Mouse (Mus musculus) B cell, adult 2 months (primary cell): ENCODE data around the gene Fat3.

Experiments
- DNase-seq, 2 experiments: peaks; one replicate each; pipeline ENCODE4 v3.0.0; 2022

The Fat3 gene

DNA sequence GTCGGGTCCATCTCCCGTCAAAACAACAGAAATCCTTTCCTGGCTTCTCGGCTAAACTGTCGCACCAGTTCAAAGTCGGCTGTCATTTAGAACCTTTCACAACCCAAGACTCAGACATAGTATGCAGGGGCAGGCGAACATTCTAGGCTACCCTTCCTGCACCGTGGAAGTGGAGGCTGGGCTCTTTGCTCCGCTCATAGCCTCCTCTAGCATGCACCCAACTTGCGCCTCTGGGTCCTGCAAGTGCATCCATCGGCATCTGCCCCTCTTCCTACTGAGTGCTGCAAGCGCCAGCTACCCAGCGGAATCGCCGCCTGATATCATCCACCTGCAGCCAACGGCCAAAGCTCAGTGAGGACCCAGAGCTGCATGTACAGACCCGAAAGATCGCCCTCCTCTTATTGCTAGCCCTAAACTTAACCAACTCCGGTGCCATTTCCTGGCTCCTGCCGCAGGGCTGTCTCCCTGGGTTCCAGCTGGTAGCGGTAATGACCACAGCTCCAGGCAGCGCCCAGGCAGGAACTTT lies at the start of gene Fat3:
Fat3 (minus strand) TSS at position 100 of the 526 bp plus-strand sequence.
- no peak for DNase-seq

DNA sequence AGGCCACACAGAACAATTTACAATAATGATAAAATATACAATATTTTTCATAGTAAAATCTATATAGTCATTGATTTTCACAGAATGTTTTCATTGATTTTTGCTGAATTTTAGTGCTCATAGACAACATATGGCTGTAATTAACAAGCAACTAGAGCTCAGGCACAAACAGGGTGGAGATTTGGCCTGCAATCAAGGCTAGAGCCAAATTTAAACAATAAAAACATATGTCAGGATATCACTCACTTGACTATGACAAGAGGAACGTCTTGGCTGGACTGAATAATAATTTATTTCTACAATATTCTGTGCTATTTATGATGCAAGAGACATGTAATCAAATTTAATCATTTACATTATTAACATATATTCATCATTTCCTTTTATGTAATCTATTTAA lies 31.8 kb upstream of the Fat3 start:
- DNase-seq: no peak

DNA sequence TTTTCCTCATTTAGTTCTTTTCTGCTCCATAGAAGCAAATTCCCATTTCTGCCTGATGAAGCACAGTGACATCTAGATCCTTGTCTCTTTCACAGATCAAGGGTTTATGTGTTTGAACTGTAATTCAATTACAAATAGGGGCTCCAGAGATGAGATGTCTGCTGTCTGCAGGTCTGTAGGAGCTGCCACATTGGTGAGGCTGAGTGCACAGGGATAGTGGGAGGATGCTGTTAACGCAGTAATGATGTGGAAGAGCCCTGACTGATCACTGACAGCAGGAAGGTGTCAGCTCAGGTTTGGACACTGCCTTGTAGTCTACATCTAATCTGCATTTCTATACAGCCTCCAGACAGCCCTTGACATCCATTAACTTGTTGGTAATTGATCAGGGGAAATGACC lies 16.5 kb upstream of the Fat3 start:
- no peak for DNase-seq

DNA sequence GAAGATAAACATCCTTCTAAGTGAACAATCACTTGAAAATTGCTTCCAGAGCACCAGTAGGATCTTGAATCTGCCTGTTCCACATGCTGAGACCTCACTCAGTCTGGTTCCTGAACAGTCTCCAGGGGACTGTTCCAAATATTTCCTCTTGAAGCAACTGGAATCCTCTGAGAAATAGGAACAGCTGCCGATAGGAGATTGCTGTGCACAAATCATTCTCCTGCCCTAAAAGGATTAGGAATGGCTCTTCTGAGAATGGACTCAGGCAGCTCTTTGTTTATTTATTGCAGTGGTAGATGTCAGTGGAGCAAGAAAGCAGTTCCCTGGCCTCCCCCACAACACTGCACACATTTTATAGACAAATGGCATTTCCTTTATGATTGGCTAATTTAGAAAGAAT lies 10.9 kb upstream of the Fat3 start:
- DNase-seq: no peak

DNA sequence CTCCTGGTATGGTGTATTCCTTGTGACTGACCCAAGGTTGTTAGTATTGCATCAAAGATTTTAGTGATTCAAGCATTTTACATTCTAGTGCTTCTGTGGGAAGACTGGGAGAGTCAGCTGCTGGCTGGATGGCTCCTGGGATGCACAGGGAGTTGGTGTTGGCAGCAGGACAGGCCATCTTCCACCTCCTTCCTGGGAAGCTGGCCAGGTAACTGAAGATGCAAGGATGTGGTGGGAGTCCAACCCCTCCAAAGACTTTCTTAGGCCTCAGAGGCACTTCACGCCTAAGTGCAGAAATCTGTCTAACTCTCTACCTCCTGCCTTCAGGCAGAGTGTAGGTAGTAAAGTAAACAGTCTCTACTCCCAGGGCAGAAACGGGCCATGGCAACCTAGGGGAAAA lies 2.7 kb upstream of the Fat3 start:
- DNase-seq: no peak

DNA sequence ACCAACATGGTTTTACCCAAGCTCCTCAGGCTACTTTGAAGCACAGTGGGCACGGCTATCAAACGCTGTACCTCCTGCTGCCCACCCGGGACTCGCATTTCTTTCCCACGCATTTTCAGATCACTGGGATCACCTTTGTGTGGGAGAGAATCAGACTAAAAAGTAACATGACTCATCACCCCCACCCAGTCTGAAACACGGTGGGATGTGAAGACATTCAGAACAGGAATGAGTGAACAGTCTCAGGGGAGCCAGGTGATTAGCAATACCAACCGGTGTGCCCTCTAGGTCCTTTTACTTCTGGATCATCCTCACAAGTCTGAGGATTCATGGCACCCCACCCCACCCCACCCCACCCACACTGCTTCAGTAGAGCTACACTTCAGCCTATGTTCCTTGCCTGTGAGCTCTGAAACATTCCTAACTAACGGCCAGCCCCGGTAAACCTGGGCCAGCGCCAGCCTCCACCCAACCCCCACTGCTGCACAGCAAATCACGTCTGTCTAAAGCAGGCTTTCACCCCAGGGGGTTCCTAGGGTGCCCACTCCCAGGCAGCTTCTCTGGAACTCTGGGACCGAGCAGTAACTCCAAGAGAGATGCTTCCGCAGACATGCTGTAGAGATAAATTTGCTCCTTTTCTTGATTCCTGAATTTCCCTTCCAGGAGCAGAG lies 1.7 kb upstream of the Fat3 start:
- no peak for DNase-seq

DNA sequence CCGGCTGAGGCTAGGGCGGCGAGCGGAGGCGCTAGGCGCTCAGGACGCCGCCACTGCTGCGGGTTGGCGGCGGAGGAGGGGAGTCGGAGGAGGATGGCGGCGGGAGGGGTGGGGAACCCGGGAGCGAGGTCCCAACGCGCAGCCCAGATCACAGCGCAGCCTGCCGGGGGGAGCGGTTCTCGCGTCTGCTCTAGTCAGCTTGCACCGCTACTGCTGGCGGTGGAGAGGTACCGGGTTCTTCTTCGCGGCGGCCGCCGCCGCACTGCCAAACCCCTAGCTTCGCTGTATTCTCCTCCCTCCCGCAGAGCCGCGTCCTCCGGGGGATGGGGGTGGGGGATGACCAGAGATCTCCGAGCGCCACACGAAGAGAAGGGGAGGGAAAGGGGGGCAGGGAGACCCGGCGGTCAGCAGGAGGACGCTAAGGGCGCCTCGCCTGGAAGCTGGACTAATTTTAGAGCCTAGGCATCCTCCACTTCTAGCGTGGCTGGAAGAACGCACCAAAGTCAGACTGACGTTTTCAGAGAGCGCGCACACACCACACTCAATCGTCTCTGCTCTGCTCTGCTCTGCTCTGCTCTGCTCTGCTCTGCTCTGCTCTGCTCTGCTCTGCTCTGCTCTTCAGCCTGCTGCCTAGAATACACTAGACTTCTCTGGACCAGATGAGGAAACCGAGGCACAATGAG lies 1.0 kb upstream of the Fat3 start:
- DNase-seq: no peak

DNA sequence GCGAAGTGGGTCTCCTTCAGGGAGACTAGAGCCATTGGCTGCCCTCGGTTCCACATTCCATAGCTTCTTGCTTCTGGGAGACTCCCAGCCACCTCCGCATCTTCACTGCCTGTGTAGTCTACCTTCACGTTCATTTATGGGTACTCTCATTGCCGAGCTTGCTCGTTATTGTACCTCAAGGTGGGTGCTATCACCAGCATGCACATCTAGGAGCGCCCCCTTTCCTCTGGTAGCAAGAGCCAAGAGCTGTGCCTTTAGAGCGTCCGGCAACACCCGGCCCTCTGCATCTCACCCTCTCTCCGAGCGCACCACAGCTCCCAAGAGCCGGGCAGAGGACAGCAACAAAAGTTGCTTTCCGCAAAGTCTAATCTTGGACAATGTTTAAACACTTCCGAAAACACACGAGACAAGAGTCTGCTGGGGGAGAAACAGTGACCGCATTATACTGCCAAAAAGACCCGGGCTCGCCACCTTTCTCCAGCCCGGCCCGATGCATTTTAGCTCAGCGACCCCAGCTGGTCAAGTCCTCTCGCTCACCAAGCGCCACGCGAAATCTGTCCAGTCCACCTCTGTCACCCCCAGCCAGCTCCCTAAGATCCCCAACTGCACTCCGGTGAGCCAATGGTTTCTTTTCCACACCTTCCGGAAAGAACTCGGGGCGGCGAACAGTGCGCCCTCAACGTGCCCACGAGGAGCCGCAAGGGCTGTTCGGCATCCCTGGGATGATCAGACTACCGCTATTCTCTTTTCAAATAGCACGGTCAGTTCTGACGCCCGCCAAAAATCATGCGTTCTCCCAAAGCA lies 501 bp downstream of the Fat3 start:
- DNase-seq: no peak

DNA sequence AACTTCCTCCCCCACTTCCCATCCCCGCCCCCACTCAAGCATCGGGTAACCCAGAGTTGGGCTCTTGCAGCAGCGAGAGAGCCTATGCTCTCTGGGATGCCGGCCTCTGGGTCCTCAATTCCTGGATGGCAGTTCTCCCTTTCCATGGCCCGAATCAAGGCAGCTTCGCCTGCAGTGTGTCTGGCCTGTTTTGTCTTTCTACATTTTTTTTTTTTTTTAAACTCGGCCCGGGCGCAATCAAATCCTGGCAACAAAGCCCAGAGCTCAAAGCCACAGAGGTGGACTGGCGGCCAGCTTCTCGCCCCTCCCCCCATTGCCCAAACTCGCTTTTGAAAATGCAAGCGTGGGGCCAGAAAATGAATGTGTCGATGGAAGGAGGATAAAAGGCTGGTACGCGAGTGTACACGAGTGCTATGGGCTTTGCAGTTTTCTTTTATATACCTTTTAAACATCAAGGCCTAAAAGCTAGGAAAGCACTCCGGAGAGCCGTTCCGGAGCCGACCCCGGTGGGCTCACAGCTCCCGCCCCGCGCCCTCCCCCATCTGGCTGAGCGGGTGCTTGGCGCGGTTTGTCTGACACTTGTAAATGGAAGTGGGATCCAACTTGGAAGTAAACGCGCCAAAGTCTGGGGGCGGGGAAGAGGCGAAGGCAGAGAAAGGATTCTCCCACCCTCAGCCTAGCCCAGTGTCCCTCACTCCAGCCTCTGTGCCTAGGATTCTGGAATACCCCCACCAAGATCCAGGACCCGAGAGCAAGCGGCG lies 1.3 kb downstream of the Fat3 start:
- DNase-seq: no peak

DNA sequence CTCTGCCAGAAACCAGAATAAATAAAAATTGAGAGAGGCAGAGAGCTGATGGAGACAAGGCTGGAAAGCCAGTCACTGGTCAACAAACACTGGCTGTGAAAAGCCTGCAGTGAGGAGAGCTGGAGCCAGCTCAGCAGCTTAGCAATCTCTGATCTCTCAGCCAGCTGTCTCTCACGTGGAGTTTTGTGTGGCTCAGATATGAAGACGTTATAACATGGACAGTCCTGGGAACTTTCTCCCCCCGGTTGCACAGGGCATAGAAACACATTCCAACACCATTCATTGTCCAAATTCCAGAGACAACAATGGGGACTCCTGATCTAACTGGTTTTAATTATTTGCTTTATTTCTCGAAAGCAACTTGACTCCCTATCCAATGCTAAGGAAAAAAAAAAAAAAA lies 2.2 kb downstream of the Fat3 start:
- DNase-seq: no peak

DNA sequence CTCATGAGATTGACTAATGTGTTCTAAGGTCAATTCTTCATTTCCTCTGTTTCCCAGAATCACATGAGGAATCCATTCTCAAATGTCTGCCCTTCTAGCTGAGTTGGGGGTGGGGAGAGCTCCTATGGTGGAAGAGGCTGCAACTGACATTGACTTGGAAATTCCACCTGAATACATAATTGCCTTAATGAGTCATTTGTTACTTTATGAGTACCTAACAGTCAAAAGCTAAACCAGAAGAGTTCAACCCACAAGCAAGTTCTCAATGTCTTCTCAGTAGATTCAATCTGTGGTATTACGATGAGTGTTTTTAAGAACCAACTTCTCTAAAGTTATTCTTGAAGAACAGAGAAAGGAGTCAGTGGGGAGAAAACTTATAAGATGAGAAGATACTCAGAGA lies 3.7 kb downstream of the Fat3 start:
- DNase-seq: no peak

DNA sequence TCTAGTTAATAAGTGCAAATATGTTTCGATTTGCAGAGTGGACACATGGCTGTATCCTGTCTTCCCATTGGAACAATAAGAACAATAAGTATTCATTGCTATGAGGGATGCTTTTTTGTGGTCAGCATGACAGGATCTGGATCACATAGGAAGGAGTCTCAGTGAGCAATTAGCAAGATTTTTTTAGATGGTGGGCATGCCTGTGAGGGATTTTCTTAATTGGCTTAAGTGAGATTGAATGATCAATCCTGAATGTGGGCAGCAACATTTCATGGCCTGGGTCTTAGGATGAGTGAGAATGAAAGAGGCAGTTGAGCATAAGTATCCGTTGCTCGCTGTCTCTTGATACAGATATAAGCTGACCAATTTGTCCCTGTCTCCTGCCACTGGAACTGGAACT lies 4.8 kb downstream of the Fat3 start:
- no peak for DNase-seq

DNA sequence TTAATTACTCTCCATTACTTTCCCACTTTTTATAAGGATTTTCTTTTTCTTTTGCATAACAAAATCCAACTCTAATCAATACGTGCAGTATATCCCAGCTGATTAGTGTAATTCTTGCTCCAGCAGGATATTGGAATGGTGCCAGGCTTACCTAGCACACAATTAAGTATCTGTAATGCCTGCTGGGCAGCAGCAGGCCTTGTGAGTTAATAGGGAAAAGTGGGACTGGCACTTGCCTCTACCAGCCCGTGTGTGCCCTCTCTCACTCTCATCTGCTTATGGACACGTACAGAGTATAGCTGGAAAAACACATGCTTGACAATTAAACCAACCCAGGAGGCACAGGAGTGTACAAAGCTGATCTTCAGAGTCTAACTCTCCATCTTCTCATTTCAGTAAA lies 11.4 kb downstream of the Fat3 start:
- DNase-seq: no peak

DNA sequence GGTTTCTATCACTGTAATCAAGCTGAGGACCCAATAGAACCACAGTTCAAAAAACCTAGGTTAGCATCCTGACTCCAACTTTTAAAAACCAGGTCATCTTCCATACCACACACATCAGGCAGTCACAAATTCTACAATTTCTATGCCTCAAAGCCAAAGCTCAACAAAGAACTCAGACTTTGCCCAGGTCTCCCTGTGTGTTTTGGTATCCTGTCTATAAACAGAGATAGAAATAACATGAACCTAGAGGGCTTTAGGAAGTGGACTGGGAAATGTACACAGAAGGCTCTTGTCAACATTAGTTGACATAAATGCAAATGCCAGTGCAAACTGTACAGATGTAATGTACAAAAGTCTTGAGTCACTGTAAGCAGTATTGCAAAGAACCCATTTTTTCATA lies 13.5 kb downstream of the Fat3 start:
- DNase-seq: no peak

DNA sequence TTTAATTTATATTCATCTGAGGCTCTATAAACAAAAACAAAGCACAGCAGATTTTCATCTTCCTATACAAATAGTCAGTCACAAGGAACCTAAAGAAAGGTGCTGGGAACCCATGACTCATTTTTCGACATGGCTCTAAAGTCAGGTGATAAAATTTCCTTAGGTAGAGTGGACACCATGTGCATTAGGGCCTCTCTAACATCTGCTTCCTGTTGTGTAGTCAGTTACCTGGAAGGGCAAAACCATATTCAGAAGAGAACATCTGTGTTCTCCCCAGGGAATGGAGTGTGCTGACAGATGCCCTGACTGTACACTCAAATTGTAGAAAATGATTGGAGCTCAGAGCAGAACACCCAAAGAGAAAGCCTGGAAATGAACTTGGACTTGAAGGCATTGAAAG lies 14.9 kb downstream of the Fat3 start:
- DNase-seq: no peak

DNA sequence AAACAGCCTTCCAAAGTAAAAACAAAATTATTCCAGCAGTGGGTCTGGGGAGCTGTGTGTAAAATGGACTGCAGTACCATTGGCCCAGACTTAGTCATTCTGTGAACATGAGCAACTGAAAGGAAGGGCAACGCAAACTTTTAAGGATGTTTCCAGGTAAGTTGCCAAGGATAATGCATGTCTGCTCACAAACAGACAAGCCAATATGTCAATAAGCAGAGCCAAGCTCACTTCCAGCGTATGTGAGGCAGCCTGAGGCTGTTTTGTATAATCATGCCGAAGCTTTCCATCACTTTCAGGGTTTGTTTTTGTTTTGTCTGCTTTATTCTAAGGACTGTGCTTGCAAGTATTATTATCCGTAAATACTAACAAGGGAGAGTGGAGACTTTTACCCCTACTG lies 15.9 kb downstream of the Fat3 start:
- DNase-seq: no peak

DNA sequence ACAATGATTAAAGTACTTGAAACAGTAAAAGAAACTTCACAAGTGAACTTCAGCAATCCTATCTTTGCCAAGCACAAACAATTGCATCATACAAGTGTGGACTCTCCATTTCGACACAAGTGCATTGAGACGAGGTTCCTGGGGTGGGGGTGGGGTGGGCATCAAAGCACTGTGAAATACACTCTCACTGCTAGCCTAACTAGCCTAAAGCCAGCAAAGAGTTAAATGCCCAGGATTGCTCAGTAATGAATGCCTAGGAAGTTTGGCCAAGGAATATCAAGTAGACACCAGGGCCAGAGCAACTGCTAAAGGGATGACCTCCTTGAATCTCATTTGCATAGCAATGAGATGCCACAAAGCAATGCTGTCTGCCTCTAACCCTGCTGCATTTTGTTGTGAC lies 16.3 kb downstream of the Fat3 start:
- no peak for DNase-seq

DNA sequence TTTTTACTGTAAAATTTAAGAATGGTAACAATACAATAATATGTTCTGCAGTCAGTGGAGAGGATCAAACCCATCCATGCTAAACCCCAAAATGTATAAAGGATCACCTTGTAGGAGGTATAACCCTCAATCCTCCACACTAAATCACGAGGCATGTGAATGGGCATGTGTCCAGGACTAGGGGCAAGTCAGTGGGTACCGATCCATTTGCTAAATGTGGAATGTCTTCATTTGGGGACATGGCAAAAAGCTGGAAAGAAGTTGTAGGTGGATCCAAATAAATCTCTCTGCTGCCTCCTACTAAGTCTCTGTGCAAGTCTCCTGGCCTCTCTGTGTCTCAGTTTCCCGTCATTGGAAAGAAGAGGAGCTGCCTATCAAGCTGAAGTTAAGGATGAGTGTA lies 39.6 kb downstream of the Fat3 start:
- DNase-seq: no peak

DNA sequence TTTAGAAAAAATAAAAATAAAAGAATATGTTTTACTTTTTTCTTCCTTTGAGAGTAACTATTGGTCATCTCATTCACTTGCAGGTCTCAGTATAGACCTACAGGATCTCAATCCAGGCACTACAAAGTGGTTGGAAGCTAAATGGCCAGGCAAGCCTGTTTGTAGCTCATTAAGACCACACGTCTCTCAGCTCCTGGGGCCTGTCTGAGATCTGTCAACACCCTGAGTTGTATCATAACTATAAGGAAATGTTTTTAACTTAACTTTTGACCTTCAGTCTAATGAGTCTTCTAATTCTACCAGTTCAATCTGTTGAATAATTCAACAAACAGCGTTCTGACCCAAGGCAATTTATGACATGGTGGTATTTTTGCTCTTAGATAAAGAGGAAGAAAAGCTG lies 40.5 kb downstream of the Fat3 start:
- DNase-seq: no peak

DNA sequence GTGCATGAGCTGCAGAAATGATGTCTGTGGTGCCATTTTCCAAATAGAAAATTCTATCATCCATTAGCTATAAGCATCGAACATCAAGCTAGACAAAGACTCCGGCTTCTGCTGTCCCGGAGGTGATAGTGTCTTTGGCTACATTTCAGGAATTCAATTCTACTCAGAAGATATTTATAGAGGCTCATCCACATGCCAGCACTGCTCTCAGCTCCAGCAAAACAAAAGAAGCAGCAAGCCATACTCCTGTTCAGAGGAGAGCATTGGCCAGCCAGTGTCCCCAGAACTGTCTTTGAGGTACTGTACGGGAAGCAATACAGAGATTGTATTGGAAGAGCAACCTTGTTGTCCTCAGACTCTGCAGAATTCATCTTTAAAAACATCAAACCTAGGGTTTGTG lies 59.2 kb downstream of the Fat3 start:
- no peak for DNase-seq

DNA sequence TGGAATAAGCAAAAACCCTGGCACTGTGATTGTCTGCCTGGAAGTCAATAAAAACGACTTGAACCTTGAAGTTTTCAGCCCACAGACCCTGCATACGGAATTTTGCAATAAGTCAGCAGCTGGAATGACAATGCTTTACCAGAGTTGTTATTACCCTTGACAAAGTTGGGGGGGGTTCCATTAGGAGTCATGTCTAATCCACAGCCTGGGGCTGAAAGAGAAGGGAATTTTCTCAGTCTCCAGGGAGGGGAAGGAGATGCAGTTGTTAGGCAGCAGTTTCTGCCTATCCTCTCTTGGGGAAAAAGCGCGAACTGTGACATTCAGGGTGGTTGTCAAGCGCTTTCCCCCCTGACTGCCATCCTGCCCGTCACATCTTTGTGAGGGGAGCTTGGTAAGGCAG lies 60.4 kb downstream of the Fat3 start:
- no peak for DNase-seq

DNA sequence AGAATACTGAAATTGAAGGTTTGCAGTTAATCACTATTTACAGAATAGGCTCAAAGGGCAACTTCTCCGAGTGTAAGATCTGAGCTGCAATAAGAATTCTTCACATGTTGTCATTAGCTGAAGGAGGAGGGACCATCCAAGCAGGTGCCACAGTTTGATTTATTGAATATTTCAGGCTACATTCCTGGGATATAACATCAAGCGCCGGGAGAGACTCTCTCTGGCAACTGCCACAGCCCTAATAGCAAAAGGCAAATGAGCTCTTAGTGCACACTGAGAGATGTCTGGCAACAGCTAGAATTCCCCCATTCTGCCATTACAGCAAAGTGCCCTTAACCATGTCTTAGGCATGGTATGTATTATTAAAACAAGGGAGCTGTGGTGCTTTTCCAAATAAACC lies 61.1 kb downstream of the Fat3 start:
- no peak for DNase-seq

DNA sequence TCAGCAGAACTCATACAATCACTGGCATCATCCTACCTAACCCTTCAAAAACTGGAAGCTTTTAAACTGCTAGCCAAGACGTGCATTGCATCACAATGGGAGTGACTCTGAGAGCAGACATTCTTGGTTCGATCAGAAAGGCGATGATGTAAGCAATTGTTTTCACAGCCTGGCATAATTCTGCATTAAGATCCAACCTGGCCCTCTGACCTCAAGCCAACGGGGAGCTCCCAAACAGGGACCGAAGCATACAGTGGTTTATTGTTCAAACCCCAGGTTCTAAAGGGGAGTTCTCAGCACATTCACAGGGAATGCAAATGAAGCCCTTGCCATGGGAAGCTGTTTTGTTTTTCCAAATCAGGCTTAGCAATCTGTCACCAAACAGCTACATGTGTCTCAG lies 63.3 kb downstream of the Fat3 start:
- no peak for DNase-seq
